Mouse (Mus musculus) midbrain, embryonic 16.5 days (tissue): ENCODE data around the gene Cdc42. TPM values are rescaled to one million over a fixed set of nuclear protein-coding genes. Genes with fewer than 3 reads are reported as not detected.

Experiments
- ATAC-seq: fragments of 200-750 bp; cut with Nextera tagmentation; 2 replicates; pipeline ENCODE4 v1.8.0; 2017; ENCODE audit warnings: moderate TSS enrichment
- H3K27ac ChIP-seq: fragments of 300-500 bp; sonication (generic); 2 replicates; pipeline ENCODE4 v1.5.1; 2014; ENCODE audit warnings: mild to moderate bottlenecking, low read length, mixed read lengths
- H3K27me3 ChIP-seq: fragments of 300-500 bp; sonication (generic); 2 replicates; pipeline ENCODE4 v1.6.1; 2014; ENCODE audit warnings: low read depth, low read length, mixed read lengths; ENCODE audit not compliant: control insufficient read depth, insufficient read depth
- H3K36me3 ChIP-seq: fragments of 300-500 bp; sonication (generic); 2 replicates; pipeline ENCODE4 v1.6.1; 2014; ENCODE audit warnings: mild to moderate bottlenecking, low read length, moderate library complexity, mixed read lengths; ENCODE audit not compliant: control insufficient read depth, insufficient read depth
- H3K4me1 ChIP-seq: fragments of 300-500 bp; sonication (generic); 2 replicates; pipeline ENCODE4 v1.6.1; 2014; ENCODE audit warnings: mild to moderate bottlenecking, low read length, mixed read lengths; ENCODE audit not compliant: control insufficient read depth, insufficient read depth
- H3K4me2 ChIP-seq: fragments of 300-500 bp; sonication (generic); 2 replicates; pipeline ENCODE4 v1.6.1; 2014; ENCODE audit warnings: mild to moderate bottlenecking, low read length, mixed read lengths
- H3K4me3 ChIP-seq: fragments of 300-500 bp; sonication (generic); 2 replicates; pipeline ENCODE4 v1.5.1; 2014; ENCODE audit warnings: low read depth, mild to moderate bottlenecking, low read length, moderate library complexity, mixed read lengths
- H3K9ac ChIP-seq: fragments of 300-500 bp; sonication (generic); 2 replicates; pipeline ENCODE4 v1.6.1; 2014; ENCODE audit warnings: low read depth, low read length, mixed read lengths
- H3K9me3 ChIP-seq: fragments of 300-500 bp; sonication (generic); replicated peaks from 2 replicates; pipeline ENCODE4 v1.6.1; 2014; ENCODE audit warnings: mild to moderate bottlenecking, low read length, mixed read lengths; ENCODE audit not compliant: control insufficient read depth, poor library complexity, severe bottlenecking
- WGBS: fragments of 180-500 bp; shearing (Covaris S2); extraction: QIAGEN DNeasy Blood & Tissue Kit; methylation state at CpG from one replicate; pipeline ENCODE4 v1.1.7; 2014; 5-methylcytosine and 5-hydroxymethylcytosine counted together
- polyA plus RNA-seq: library from polyadenylated mRNA; unstranded; fragments of >200 nt; fragmentation: Nextera tagmentation; extraction: Ambion mirVana; gene quantifications from 2 replicates; pipeline ENCODE4 v1.2.1, GENCODE M21; 2015

Gene Cdc42
- polyA plus RNA-seq, 1 experiment from 2014 or later: 1,095 TPM

DNA sequence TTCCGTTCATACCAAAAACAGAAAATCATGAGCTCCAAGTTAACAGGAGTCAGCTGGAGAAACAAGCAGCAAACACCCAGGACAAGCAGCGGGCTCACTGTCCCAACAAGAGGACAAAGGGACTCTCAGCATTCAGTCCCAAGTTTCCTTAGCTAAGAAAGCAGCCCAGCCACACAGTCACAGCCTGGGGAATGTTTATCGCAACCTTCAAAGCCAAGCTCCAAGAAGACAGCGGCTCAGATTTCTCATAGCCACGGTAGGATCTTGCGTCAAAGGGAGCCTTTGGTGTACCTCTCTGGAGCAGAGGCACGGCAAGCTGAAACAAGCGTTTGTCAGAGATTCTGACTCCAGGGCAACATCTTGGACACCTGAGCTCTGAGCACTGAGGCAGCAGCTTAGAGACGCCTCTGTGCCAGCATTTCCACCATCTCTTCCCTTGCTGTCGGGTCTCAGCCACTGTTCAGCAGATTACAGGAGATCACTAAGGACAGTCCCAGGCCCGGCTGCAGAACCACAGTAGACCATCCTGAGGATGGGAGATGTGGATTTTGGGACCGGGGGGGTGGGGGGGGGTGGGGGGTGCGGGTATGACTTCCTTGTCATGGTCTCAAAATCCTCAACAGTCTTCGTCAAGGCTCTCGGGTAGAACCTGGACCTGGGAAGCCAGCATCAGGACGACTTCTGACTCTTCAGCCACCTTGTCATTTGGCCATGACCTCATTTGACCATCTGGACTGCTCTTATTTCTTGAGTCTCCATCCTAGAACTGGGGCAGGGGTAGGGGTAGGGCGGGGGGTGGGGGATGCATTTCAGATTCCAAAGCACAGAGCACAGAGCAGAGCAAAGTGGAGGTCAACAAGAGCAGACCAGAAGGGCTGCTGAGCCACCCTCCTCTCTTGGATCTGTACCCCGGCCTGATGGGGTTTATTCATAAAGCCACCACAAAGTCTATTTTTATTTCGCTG lies 18.1 kb upstream of the Cdc42 start:
- WGBS: 58% methylated on average over 19 of the region's 19 CpGs
- H3K9ac ChIP-seq: 0 out of 2 replicates have a peak overlapping the region, but pooled peaks have one; percentile 30
- no peak overlapping the region for H3K4me3 ChIP-seq
- H3K4me1 ChIP-seq: peaks cover under 1% of the 10 kb centered on the region
- ATAC-seq: no peak
- no peaks in the 10 kb centered on the region for H3K9me3 ChIP-seq
- no peaks in the 10 kb centered on the region for H3K36me3 ChIP-seq
- H3K27ac ChIP-seq: no peak overlapping the region
- H3K4me2 ChIP-seq: no peak overlapping the region
- no peaks in the 10 kb centered on the region for H3K27me3 ChIP-seq

DNA sequence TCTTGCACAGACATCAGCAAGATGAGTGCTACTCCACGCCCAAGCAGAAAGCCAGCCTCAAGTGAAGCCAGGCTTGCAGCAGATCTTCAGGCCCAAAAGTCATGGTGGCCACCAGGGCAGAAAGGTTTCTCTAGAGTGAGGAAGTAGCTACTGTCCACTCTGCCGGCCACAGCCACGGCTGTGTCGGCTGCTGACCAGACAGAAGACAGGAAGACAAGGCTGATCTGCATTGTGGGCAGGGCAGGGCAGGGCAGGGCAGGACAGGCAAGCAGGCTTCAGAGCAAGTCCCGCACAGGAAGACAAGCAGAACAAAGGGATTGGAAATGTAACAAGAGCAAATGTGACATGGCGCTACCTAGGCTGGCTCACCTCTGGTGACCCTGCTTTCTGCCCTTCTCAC lies 16.2 kb upstream of the Cdc42 start:
- Histone ChIP-seq H3K27me3 (no peaks in the 10 kb centered on the region), H3K27ac (no peak overlapping the region)
- 61% methylated on average over 6 of the region's 6 CpGs for WGBS

DNA sequence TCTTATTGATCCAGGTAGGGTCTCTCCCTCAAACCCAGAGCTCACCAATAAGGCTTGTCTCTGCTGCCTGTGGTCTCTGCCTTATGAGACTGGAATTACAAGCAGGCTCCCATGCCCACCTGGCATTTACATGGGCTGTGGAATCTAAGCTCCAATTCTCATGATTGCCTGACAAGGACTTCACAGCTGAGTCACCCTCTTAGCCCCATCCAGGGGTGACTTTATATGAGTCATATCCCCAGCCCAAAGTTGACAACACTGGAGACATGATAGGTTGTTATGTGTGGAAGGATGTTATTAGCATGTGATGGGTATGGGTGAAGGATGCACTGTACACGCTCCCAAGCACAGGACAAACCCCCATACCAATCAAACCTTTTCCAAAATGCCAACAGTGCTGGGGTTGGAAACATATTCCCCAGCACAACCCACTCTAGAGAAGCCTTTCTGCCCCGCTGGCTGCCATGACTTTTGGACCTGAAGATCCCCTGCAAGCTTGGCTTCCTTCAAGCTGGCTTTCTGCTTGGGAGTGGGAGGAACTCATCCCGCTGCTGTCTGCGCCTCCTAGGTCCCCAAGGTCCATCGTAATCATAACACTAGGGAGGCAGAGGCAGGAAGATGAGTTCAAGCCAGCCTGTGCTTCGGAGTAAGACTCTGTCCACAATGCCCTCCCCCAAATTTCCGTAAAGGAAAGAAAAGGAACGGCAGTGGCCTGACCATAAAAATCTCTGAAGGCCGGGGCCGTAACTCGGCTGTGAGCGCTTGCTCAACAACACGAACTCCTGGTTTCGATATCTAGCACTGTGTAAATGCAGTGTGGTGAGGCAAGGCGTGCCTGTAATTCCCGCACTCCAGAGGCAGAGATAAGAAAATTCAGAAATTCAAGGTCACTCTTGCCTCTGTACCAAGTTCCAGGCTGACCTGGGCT lies 14.3 kb upstream of the Cdc42 start:
- H3K36me3 ChIP-seq: no peaks in the 10 kb centered on the region
- WGBS: 93% methylated on average over 16 of the region's 16 CpGs
- H3K9me3 ChIP-seq: no peaks in the 10 kb centered on the region
- no peaks in the 10 kb centered on the region for H3K27me3 ChIP-seq
- H3K4me2 ChIP-seq: no peak overlapping the region
- H3K27ac ChIP-seq: no peak overlapping the region
- H3K4me3 ChIP-seq: no peak overlapping the region
- ATAC-seq: no peak
- H3K4me1 ChIP-seq: peaks cover 5% of the 10 kb centered on the region
- no peak overlapping the region for H3K9ac ChIP-seq

More for the DNA sequence above, 16.2 kb upstream of the Cdc42 start:
- Histone ChIP-seq H3K9me3 (no peaks in the 10 kb centered on the region), H3K4me2 (no peak overlapping the region), H3K4me1 (peaks cover 5% of the 10 kb centered on the region), H3K36me3 (no peaks in the 10 kb centered on the region), H3K9ac (no peak overlapping the region), H3K4me3 (no peak overlapping the region)
- no peak for ATAC-seq

DNA sequence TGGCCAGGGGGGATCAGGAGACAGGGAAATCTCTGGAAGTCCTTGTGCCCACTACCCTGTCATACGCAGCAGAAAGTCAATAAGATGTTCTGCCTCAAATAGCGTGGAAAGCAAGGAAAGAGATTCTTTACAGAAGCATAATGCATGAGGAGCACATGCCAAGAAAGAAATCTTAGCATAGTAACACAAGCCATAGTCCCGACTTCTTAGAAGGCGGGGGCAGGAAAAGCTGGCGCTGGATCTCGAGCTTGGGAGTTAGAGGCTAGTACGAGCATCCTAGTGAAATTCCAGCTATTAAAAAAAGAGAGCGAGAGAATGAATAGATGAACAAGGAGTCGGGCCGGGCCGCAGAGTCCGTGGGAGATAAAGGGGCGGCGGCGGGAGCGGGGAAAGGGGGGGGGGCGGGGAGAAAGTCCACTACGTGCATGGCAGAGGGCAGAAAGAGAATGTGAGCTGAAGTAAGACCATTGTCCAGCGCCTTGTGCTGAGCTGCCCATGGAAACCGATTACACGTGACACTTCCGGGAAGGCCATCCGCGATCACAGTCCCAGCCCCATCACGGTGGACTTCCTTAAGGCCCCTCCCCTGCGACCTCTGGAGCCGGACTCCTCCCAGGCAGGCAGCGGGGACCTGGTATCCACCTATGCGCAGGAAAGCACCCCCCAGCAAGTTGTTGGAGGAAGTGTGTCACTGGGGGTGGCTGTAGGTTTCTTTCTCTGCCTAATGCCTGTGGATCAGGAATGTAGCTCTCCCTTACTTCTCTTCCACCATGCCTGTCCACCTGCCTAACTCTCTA lies 12.6 kb upstream of the Cdc42 start:
- H3K4me2 ChIP-seq: peak overlapping the region; percentile 69
- H3K4me3 ChIP-seq: peak overlapping the region; percentile 36
- 6% methylated on average over 26 of the region's 29 CpGs for WGBS
- peak; percentile 58; the same call in 1 of the 2 replicates for ATAC-seq
- H3K9me3 ChIP-seq: no peaks in the 10 kb centered on the region
- no peaks in the 10 kb centered on the region for H3K36me3 ChIP-seq
- peak overlapping the region; percentile 44; the same call in 1 of the 2 replicates for H3K27ac ChIP-seq
- peaks cover 5% of the 10 kb centered on the region for H3K4me1 ChIP-seq
- peak overlapping the region; percentile 71 for H3K9ac ChIP-seq
- H3K27me3 ChIP-seq: no peaks in the 10 kb centered on the region

DNA sequence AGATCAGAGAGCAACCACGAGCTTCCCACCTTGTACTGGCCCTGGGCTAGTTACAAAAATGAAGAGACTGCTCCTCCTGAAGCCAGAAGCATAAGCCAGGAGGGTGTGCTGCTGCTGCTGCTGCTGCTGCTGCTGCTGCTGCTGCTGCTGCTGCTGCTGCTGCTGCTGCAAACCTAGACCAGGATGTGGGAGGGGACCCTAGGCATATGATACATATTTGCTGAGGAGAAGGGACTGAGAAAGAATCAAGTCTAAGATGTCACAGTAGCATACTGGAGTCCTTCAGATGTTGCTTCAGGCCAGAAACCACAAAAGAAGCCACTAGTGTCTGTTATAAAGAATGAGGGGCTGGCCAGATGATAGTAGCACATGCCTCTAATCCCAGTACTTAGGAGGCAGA lies 10.7 kb upstream of the Cdc42 start:
- Histone ChIP-seq H3K4me3 (no peak overlapping the region), H3K9ac (no peak overlapping the region), H3K4me1 (peaks cover 5% of the 10 kb centered on the region), H3K36me3 (no peaks in the 10 kb centered on the region), H3K4me2 (no peak overlapping the region), H3K9me3 (no peaks in the 10 kb centered on the region), H3K27ac (no peak overlapping the region), H3K27me3 (no peaks in the 10 kb centered on the region)
- no peak for ATAC-seq
- 30% methylated on average over 1 of the region's 1 CpGs for WGBS

DNA sequence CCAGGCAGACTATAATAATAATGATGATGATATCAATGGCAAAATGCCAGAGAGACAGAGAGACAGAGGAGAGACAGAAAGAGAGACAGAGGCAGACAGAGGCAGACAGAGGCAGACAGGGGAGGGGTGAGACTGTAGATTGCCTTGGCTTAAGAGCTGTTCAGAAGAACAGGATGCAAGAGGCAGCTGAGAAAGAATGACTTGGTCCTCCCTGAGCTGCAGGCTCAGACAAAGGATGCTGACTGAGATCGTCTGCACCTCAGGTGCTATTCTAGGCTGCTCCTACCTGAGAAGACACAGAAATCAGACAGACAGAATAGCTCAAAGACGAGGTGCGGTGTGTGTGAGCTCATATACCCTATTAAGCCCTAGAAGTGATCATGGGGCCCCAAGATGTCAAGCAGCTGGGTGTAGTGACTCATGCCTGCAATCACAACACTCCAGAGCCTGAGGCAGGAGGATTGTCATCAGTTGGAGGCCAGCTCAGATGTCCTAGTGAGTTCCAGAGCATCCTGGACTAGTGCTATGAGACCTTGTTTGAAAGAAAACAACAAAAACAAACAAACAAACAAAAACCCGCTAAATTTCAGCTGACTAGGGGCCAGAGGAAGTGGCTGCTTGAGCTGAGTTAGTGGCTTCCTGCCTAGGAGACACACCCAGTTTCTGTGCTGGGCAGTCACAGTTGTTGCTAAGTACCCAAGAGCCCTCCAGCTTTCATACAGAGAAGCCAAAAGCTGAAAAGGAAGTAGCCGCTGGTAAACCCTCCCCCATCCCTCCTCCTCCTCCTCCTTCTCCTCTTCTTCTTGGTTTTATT lies 10.0 kb upstream of the Cdc42 start:
- Histone ChIP-seq H3K9ac (no peak overlapping the region), H3K4me3 (no peak overlapping the region), H3K27me3 (no peaks in the 10 kb centered on the region), H3K4me1 (peaks cover 5% of the 10 kb centered on the region), H3K9me3 (no peaks in the 10 kb centered on the region), H3K27ac (no peak overlapping the region), H3K36me3 (no peaks in the 10 kb centered on the region), H3K4me2 (no peak overlapping the region)
- ATAC-seq: no peak
- WGBS: 54% methylated on average over 5 of the region's 5 CpGs

DNA sequence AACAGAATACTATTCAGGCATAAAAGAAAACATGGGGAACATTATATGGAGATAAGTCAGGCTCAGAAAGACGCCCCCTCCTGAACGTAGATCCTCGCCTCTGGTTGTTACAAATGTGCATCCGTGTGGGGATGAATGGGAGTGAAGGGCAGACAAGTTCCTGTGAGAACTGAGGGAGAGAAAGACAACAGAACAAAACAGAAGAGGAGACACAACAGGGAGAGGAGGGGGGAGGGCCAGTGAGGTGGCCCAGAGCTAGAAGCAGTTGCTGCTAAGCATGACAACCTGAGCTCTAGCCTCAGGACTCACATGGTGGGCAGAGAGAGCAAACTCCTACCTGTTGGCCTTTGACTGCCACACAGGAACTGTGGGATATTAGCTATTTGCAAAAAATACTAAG lies 8.6 kb upstream of the Cdc42 start:
- no peak overlapping the region for H3K4me3 ChIP-seq
- no peaks in the 10 kb centered on the region for H3K27me3 ChIP-seq
- 89% methylated on average over 4 of the region's 4 CpGs for WGBS
- no peaks in the 10 kb centered on the region for H3K36me3 ChIP-seq
- no peak overlapping the region for H3K27ac ChIP-seq
- H3K9me3 ChIP-seq: no peaks in the 10 kb centered on the region
- H3K4me2 ChIP-seq: no peak overlapping the region
- H3K4me1 ChIP-seq: peaks cover 5% of the 10 kb centered on the region
- no peak for ATAC-seq
- H3K9ac ChIP-seq: no peak overlapping the region
